Mouse (Mus musculus): ENCODE measurements around the gene Rpgrip1.

DNA sequence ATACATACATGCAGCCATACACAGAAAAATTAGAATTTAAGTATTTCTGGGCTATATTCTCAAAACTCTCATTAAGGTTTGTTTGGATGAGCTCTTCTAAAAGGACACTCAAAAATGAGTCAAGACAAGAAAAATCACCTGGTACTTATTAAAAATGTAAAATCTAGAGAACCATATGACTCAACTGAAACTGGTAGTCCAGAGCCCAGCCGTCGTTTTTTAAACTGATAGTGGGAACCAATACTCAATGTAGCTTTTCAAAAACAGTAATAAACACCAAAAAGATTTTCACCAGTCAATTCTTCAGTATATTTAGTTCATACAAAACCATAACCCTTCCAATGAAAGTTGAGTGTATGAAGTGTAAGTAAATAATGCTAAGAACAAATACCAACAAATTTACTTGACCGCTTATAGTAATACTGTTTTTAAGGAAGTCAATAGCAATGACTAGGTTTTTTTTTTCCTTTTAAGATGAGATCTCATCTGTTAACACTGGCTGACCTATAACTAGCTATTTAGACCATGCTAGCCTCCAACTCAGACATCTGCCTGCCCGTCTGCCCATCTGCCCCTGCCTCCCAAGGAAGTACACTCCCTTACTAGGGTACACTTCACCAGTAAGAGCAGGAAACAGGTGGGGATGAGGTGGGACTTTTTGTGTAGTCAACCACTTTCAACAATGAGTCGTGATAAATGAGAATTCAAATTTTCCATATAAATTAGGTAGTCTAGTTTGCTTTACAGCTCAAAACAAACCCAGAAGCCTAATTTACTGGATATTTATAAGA is 10.1 kb upstream of the Rpgrip1 start:
- TF ChIP-seq CTCF (IDR thresholded peaks at IDR 0.05; ENCODE audit: extremely low read depth, insufficient read depth, low read length) (no peak), POLR2A (IDR thresholded peaks at IDR 0.05; ENCODE audit: extremely low read depth, insufficient read depth, low read length) (no peak)
